Mouse (Mus musculus) kidney, postnatal 0 days (tissue): Measurements from ENCODE around the gene Tcirg1. TPM values are rescaled to one million over a fixed set of nuclear protein-coding genes. Genes with fewer than 3 reads are reported as not detected.

Source experiments
- ATAC-seq: fragments of 200-750 bp; cut with Nextera tagmentation; replicated peaks from 2 replicates; pipeline ENCODE4 v1.8.0; 2017; ENCODE audit warnings: low read depth, moderate number of reproducible peaks, moderate TSS enrichment, moderate library complexity; ENCODE audit not compliant: low FRiP score
- DNase-seq: peaks from one replicate; pipeline ENCODE4 v3.0.0-alpha.2; 2016; ENCODE audit warnings: low spot score
- H3K27ac ChIP-seq: fragments of 300-500 bp; sonication (generic); 2 replicates; pipeline ENCODE4 v1.5.1; 2014; ENCODE audit warnings: mild to moderate bottlenecking
- H3K27me3 ChIP-seq: fragments of 300-500 bp; sonication (generic); 2 replicates; pipeline ENCODE4 v1.6.1; 2014; ENCODE audit warnings: low read length, mixed read lengths; ENCODE audit not compliant: insufficient read depth
- H3K36me3 ChIP-seq: fragments of 300-500 bp; sonication (generic); 2 replicates; pipeline ENCODE4 v1.6.1; 2014; ENCODE audit warnings: low read length, mixed read lengths; ENCODE audit not compliant: insufficient read depth
- H3K4me1 ChIP-seq: fragments of 300-500 bp; sonication (generic); replicated peaks from 2 replicates; pipeline ENCODE4 v1.6.1; 2014; ENCODE audit warnings: antibody characterized with exemption, low read length, mixed read lengths; ENCODE audit not compliant: insufficient read depth
- H3K4me2 ChIP-seq: fragments of 300-500 bp; sonication (generic); 2 replicates; pipeline ENCODE4 v1.6.1; 2014; ENCODE audit warnings: mild to moderate bottlenecking, low read length, moderate library complexity, mixed read lengths
- H3K4me3 ChIP-seq: fragments of 300-500 bp; sonication (generic); replicated peaks from 2 replicates; pipeline ENCODE4 v1.5.1; 2014; ENCODE audit warnings: low read depth, low read length
- H3K9ac ChIP-seq: fragments of 300-500 bp; sonication (generic); 2 replicates; pipeline ENCODE4 v1.6.1; 2014; ENCODE audit warnings: low read depth, low read length
- H3K9me3 ChIP-seq: fragments of 300-500 bp; sonication (generic); replicated peaks from 2 replicates; pipeline ENCODE4 v1.6.1; 2016; ENCODE audit warnings: low read length, inconsistent platforms, mixed read lengths
- CTCF ChIP-seq: IDR thresholded peaks from 2 replicates; pipeline ENCODE4 v1.5.1; 2016; ENCODE audit warnings: antibody characterized with exemption, low read depth, mild to moderate bottlenecking, moderate library complexity
- WGBS: fragments of 180-500 bp; shearing (Covaris S2); extraction: QIAGEN DNeasy Blood & Tissue Kit; methylation state at CpG from one replicate; pipeline ENCODE4 v1.1.7; 2014; 5-methylcytosine and 5-hydroxymethylcytosine counted together
- polyA plus RNA-seq: library from polyadenylated mRNA; unstranded; fragments of >200 nt; fragmentation: Nextera tagmentation; extraction: Ambion mirVana; gene quantifications from 2 replicates; pipeline ENCODE4 v1.2.1, GENCODE M21; 2015

The Tcirg1 gene
- polyA plus RNA-seq, 1 experiment from 2014 or later = 33.0 TPM

DNA sequence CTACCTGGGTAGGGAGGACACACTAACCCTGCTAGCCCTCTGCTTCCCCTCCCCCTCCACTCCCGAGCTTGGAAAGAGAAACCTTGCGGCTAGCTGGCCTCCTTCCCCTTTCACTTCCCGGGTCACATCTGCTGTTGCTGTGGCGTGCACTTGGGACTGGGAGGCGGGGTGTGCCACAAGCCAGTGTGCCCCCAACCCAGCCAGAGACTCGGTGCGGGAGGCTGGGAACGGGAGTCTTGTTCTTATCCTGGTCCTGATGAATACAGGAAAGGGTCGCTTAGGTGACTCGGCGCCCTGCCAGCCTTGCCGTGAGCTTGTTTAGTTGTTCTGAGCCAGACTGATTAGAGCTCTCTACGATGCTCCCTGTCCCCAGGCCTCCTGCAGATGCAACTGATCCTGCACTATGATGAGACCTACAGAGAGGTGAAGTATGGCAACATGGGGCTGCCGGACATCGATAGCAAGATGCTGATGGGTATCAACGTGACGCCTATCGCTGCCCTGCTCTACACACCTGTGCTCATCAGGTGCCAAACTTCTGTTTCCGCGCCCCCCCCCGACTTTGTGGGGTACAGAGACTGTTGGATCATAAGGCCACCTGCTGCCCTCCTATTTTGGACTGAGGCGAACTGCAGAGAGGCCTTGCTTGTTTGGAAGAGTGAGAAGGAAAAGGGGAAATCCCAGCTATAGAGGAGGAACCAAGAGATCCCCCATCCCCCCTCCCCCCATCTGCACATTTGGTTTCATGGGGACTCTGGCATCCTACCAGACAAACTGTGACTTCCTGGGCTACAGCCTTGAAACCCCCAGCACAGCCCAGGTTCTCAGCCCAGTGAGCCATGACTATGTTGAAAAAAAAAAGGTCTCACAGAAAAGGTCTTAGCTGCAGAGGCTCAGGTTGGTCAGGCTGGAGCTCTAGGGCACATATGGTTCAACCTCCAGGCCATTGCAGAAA lies 29.2 kb upstream of the Tcirg1 start:
- Histone ChIP-seq H3K36me3 (no peaks in the 10 kb centered on the region), H3K27ac (peak overlapping the region; percentile 54; the same call in 1 of the 2 replicates), H3K9me3 (no peaks in the 10 kb centered on the region), H3K27me3 (no peaks in the 10 kb centered on the region), H3K4me2 (peak overlapping the region; percentile 86), H3K4me3 (peak overlapping the region; percentile 46), H3K9ac (peak overlapping the region; percentile 56), H3K4me1 (peaks cover 10% of the 10 kb centered on the region)
- DNase-seq (peak; percentile 71), ATAC-seq (peak; percentile 12; the same call in 1 of the 2 replicates)
- TF ChIP-seq CTCF = no peak
- 9% methylated on average over 22 of the region's 22 CpGs for WGBS

GRCm38 (mm10) chr19:3935032-3935895 lies 28.3 kb upstream of the Tcirg1 start, which contains the start of gene Unc93b1:
Gene Unc93b1 (plus strand): TSS chr19:3935186.
- peak within 1 kb of the TSS; percentile 54 for H3K27ac ChIP-seq
- DNase-seq (peak; percentile 89), ATAC-seq (peak; percentile 87)
- H3K4me3 ChIP-seq = peak within 1 kb of the TSS; percentile 46
- no peaks in the 10 kb centered on the region for H3K27me3 ChIP-seq
- TF ChIP-seq CTCF = no peak
- H3K4me2 ChIP-seq = peak within 1 kb of the TSS; percentile 86
- no peaks in the 10 kb centered on the region for H3K9me3 ChIP-seq
- H3K4me1 ChIP-seq = peaks cover 16% of the 10 kb centered on the region
- no peaks in the 10 kb centered on the region for H3K36me3 ChIP-seq
- 8% methylated on average over 42 of the region's 42 CpGs for WGBS
- H3K9ac ChIP-seq = peak within 1 kb of the TSS; percentile 56

- no peak for ATAC-seq
- WGBS = 93% methylated on average over 9 of the region's 9 CpGs
- no peak for TF ChIP-seq CTCF
- Histone ChIP-seq H3K27ac (no peak overlapping the region), H3K27me3 (no peaks in the 10 kb centered on the region), H3K4me1 (peaks cover 22% of the 10 kb centered on the region), H3K9ac (no peak overlapping the region), H3K4me3 (no peak overlapping the region), H3K4me2 (no peak overlapping the region), H3K36me3 (no peaks in the 10 kb centered on the region), H3K9me3 (no peaks in the 10 kb centered on the region)
- DNase-seq = no peak
Measured at GRCm38 (mm10) chr19:3931716-3932115, 24.8 kb upstream of the Tcirg1 start.

GRCm38 (mm10) chr19:3930262-3931057 lies 23.5 kb upstream of the Tcirg1 start:
- no peaks in the 10 kb centered on the region for H3K9me3 ChIP-seq
- DNase-seq = peak; percentile 19
- H3K27ac ChIP-seq = peak overlapping the region; percentile 68; the same call in 1 of the 2 replicates
- H3K4me2 ChIP-seq = no peak overlapping the region
- H3K27me3 ChIP-seq = no peaks in the 10 kb centered on the region
- 53% methylated on average over 21 of the region's 21 CpGs for WGBS
- no peak for TF ChIP-seq CTCF
- no peak overlapping the region for H3K4me3 ChIP-seq
- peaks cover 18% of the 10 kb centered on the region for H3K4me1 ChIP-seq
- H3K36me3 ChIP-seq = no peaks in the 10 kb centered on the region
- H3K9ac ChIP-seq = no peak overlapping the region
- no peak for ATAC-seq

DNA sequence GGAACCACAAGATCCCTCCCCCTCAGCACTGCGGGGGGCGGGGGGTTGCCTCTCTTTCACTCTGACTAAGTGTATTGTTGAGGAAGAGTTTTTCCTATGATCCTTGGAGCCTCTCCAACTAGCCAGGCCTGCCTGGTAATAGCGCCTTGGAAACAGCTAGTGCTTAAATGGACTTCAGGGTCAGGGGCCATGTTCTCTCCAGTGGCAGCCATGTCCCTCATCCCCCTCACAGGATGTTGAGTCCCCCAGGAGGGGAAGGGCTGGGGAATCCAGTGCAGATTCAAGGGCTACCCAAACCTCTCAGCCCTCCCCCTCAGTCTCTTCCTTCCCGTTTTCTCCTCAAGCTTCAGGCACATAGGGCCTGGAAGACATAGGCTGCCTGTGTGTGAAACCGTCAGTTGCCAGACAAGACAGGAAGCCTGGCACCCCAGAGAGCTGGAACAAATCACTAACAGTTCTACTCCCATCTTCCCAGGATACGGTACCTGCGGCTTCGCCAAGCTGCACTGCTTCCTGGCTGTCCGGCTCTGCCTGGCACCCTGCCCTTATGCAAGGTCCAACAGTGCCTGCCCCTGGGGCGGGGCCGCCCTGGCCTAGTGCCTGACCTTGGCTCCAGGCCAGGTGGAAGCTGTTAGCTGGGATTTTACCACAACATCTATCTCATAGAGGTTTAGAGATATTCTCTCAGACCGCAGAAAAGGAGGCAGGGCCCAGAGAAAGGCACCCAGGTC lies 22.4 kb upstream of the Tcirg1 start, which contains the start of gene Aldh3b1:
Gene Aldh3b1 (minus strand): TSS at position 598 of the 731 bp plus-strand sequence.
- H3K9me3 ChIP-seq = no peaks in the 10 kb centered on the region
- DNase-seq (peak; percentile 77), ATAC-seq (peak; percentile 43)
- peak within 1 kb of the TSS; percentile 68 for H3K27ac ChIP-seq
- WGBS = 37% methylated on average over 12 of the region's 12 CpGs
- H3K4me3 ChIP-seq = no peak within 1 kb of the TSS
- no peaks in the 10 kb centered on the region for H3K27me3 ChIP-seq
- no peaks in the 10 kb centered on the region for H3K36me3 ChIP-seq
- TF ChIP-seq CTCF = no peak
- no peak within 1 kb of the TSS for H3K4me2 ChIP-seq
- no peak within 1 kb of the TSS for H3K9ac ChIP-seq
- H3K4me1 ChIP-seq = peaks cover 17% of the 10 kb centered on the region
